Mouse (Mus musculus) midbrain, embryonic 10.5 days (tissue): ENCODE measurements around the gene Acp7. TPM values are rescaled to one million over a fixed set of nuclear protein-coding genes. Genes with fewer than 3 reads are reported as not detected.
A peak's percentile ranks its signal among the peaks of the same experiment; 100 is the strongest.

Experiments used
- DNase-seq: peaks from one replicate; pipeline ENCODE4 v3.0.0-alpha.2; 2017; ENCODE audit warnings: low spot score
- H3K27ac ChIP-seq: fragments of 300-500 bp; sonication (generic); replicated peaks from 2 replicates; pipeline ENCODE4 v1.5.1; 2016; ENCODE audit warnings: mild to moderate bottlenecking
- H3K27me3 ChIP-seq: fragments of 300-500 bp; sonication (generic); 2 replicates; pipeline ENCODE4 v1.6.1; 2016; ENCODE audit warnings: low read depth, mild to moderate bottlenecking; ENCODE audit not compliant: poor library complexity, severe bottlenecking
- H3K36me3 ChIP-seq: fragments of 300-500 bp; sonication (generic); 2 replicates; pipeline ENCODE4 v1.6.1; 2016; ENCODE audit warnings: mild to moderate bottlenecking, moderate library complexity
- H3K4me1 ChIP-seq: fragments of 300-500 bp; sonication (generic); 2 replicates; pipeline ENCODE4 v1.6.1; 2016
- H3K4me3 ChIP-seq: fragments of 300-500 bp; sonication (generic); 2 replicates; pipeline ENCODE4 v1.5.1; 2016; ENCODE audit warnings: mild to moderate bottlenecking, moderate library complexity
- H3K9me3 ChIP-seq: fragments of 300-500 bp; sonication (generic); replicated peaks from 2 replicates; pipeline ENCODE4 v1.6.1; 2016; ENCODE audit warnings: mild to moderate bottlenecking
- WGBS: fragments of 180-500 bp; shearing (Covaris S2); methylation state at CpG from one replicate; pipeline ENCODE4 v1.1.7; 2016; 5-methylcytosine and 5-hydroxymethylcytosine counted together
- polyA plus RNA-seq: library from polyadenylated mRNA; unstranded; fragments of >200 nt; fragmentation: Nextera tagmentation; extraction: Ambion mirVana; gene quantifications from 2 replicates; pipeline ENCODE4 v1.2.1, GENCODE M21; 2016

Acp7 gene
- polyA plus RNA-seq, 1 experiment from 2014 or later: not detected

DNA sequence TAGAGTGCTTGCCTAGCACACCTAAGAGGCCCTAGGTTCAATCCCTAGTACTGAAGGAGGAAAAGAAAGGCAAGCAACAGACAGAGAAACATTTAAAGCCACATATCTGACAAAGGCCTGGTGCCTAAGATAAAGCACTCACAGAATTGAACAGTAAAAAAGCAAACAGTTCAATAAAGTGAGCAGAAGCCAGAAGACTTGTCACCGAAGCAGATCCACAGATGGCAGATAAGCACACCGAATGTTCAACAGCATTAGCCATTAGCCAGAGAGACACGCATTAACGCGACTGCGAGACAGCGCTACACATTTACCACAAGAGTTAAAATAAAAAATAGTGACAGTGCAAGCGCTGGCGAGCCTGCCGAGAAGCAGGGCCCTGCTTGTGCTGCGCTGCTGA, 48.3 kb downstream of the Acp7 start:
- WGBS: 95% methylated on average over 11 of the region's 11 CpGs
- Histone ChIP-seq H3K27me3 (no peaks in the 10 kb centered on the region), H3K4me1 (peaks cover 49% of the 10 kb centered on the region), H3K27ac (no peak overlapping the region), H3K4me3 (no peak overlapping the region), H3K36me3 (peaks cover 18% of the 10 kb centered on the region), H3K9me3 (no peaks in the 10 kb centered on the region)
- no peak for DNase-seq

- Histone ChIP-seq H3K27me3 (no peaks in the 10 kb centered on the region), H3K36me3 (peaks cover 18% of the 10 kb centered on the region), H3K27ac (0 out of 2 replicates have a peak overlapping the region, but pooled peaks have one; percentile 23), H3K4me1 (peaks cover 45% of the 10 kb centered on the region), H3K4me3 (no peak overlapping the region), H3K9me3 (no peaks in the 10 kb centered on the region)
- DNase-seq: no peak
- WGBS: 82% methylated on average over 4 of the region's 4 CpGs
Observed at GRCm38 (mm10) chr7:28581721-28582120, 49.4 kb downstream of the Acp7 start.

GRCm38 (mm10) chr7:28579826-28580225, 51.3 kb downstream of the Acp7 start:
- Histone ChIP-seq H3K4me3 (no peak overlapping the region), H3K4me1 (peaks cover 29% of the 10 kb centered on the region), H3K27me3 (no peaks in the 10 kb centered on the region), H3K36me3 (peaks cover 18% of the 10 kb centered on the region), H3K27ac (no peak overlapping the region), H3K9me3 (no peaks in the 10 kb centered on the region)
- DNase-seq: no peak
- WGBS: 90% methylated on average over 5 of the region's 5 CpGs

DNA sequence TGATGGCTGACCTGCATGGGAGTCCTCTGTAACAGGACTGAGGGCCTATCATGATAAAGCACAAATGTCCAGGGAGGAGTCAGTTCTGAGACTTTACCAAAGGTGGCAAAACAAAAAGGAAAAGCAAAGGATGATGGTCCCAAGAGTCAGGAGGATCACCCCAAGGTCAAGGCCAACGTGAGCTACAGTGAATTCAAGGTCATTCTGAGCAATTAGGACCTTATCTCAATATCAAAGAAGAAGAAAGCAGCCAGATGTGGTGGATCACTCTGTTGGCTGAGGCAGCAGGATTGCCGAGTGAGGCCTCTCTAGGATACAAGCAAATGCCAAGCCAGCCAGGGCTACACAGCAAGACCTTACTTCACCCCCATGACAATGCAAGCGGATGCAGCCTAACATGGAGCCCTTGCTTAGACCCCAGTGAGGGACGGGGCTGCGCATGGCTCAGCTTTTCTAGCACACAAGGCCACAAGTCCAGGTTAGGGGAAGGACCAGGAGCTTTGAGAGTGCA, 52.5 kb downstream of the Acp7 start:
- Histone ChIP-seq H3K27me3 (no peaks in the 10 kb centered on the region), H3K36me3 (peaks cover 18% of the 10 kb centered on the region), H3K27ac (no peak overlapping the region), H3K4me1 (peaks cover 17% of the 10 kb centered on the region; the same call in 1 of the 2 replicates), H3K4me3 (no peak overlapping the region), H3K9me3 (no peaks in the 10 kb centered on the region)
- WGBS: 85% methylated on average over 5 of the region's 5 CpGs
- no peak for DNase-seq

- H3K4me1 ChIP-seq: peaks cover 17% of the 10 kb centered on the region; the same call in 1 of the 2 replicates
Observed at GRCm38 (mm10) chr7:28577826-28578542, 53.1 kb downstream of the Acp7 start.

GRCm38 (mm10) chr7:28576271-28576914, 54.7 kb downstream of the Acp7 start:
- H3K9me3 ChIP-seq: no peaks in the 10 kb centered on the region
- no peaks in the 10 kb centered on the region for H3K27me3 ChIP-seq
- DNase-seq: no peak
- peaks cover 17% of the 10 kb centered on the region; the same call in 1 of the 2 replicates for H3K4me1 ChIP-seq
- H3K36me3 ChIP-seq: peaks cover 10% of the 10 kb centered on the region
- 79% methylated on average over 5 of the region's 5 CpGs for WGBS
- H3K27ac ChIP-seq: no peak overlapping the region
- no peak overlapping the region for H3K4me3 ChIP-seq

More at GRCm38 (mm10) chr7:28577826-28578542, 53.1 kb downstream of the Acp7 start:
- H3K4me3 ChIP-seq: no peak overlapping the region
- peaks cover 13% of the 10 kb centered on the region for H3K36me3 ChIP-seq
- WGBS: 87% methylated on average over 9 of the region's 9 CpGs
- H3K9me3 ChIP-seq: no peaks in the 10 kb centered on the region
- H3K27me3 ChIP-seq: no peaks in the 10 kb centered on the region
- DNase-seq: no peak
- no peak overlapping the region for H3K27ac ChIP-seq

DNA sequence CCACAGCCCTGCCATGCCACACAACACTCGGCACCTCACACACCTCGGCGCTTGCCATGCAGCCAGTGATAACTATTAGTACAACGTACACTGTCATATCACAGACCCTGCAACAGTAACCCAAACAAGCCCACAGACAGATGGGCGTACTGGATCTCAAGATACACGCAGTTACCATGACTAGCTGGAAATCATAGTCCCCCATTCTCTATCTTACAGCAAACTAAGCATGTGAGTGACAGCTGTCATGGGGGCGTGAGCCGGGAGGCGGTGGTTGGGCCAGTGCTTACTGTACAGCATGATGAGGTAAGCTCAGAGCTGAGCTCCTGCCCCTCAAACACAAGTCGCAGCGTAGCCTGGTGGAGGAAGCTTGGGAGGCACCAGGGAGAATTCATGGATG, 55.5 kb downstream of the Acp7 start:
- Histone ChIP-seq H3K4me3 (no peak overlapping the region), H3K27ac (no peak overlapping the region), H3K36me3 (peaks cover 3% of the 10 kb centered on the region), H3K9me3 (no peaks in the 10 kb centered on the region), H3K27me3 (no peaks in the 10 kb centered on the region), H3K4me1 (peaks cover 19% of the 10 kb centered on the region; the same call in 1 of the 2 replicates)
- no peak for DNase-seq
- WGBS: 93% methylated on average over 11 of the region's 11 CpGs

GRCm38 (mm10) chr7:28573236-28573635, 57.9 kb downstream of the Acp7 start:
- no peaks in the 10 kb centered on the region for H3K9me3 ChIP-seq
- H3K27me3 ChIP-seq: no peaks in the 10 kb centered on the region
- peaks cover 10% of the 10 kb centered on the region; the same call in 1 of the 2 replicates for H3K4me1 ChIP-seq
- no peak overlapping the region for H3K27ac ChIP-seq
- 90% methylated on average over 3 of the region's 3 CpGs for WGBS
- no peak for DNase-seq
- no peak overlapping the region for H3K4me3 ChIP-seq
- peaks cover 17% of the 10 kb centered on the region for H3K36me3 ChIP-seq

- H3K4me3 ChIP-seq: no peak overlapping the region
- WGBS: 93% methylated on average over 5 of the region's 5 CpGs
- H3K27me3 ChIP-seq: no peaks in the 10 kb centered on the region
- no peak overlapping the region for H3K27ac ChIP-seq
- peaks cover 8% of the 10 kb centered on the region; the same call in 1 of the 2 replicates for H3K4me1 ChIP-seq
- no peaks in the 10 kb centered on the region for H3K9me3 ChIP-seq
- no peak for DNase-seq
- peaks cover 22% of the 10 kb centered on the region for H3K36me3 ChIP-seq
Observed at GRCm38 (mm10) chr7:28572689-28573088, 58.4 kb downstream of the Acp7 start.

GRCm38 (mm10) chr7:28570982-28571682, 60.0 kb downstream of the Acp7 start:
- Histone ChIP-seq H3K9me3 (no peaks in the 10 kb centered on the region), H3K4me1 (0 out of 2 replicates have a peak, but pooled peaks cover 2% of the 10 kb centered on the region), H3K27ac (no peak overlapping the region), H3K27me3 (no peaks in the 10 kb centered on the region), H3K36me3 (peaks cover 38% of the 10 kb centered on the region), H3K4me3 (no peak overlapping the region)
- WGBS: 63% methylated on average over 5 of the region's 5 CpGs
- DNase-seq: no peak

- Histone ChIP-seq H3K27me3 (no peaks in the 10 kb centered on the region), H3K9me3 (no peaks in the 10 kb centered on the region), H3K4me1 (0 out of 2 replicates have a peak, but pooled peaks cover 2% of the 10 kb centered on the region), H3K36me3 (peaks cover 45% of the 10 kb centered on the region), H3K4me3 (no peak overlapping the region), H3K27ac (0 out of 2 replicates have a peak overlapping the region, but pooled peaks have one; percentile 14)
- WGBS: 76% methylated on average over 12 of the region's 12 CpGs
- DNase-seq: no peak
Observed at GRCm38 (mm10) chr7:28570291-28570981, 60.7 kb downstream of the Acp7 start.

DNA sequence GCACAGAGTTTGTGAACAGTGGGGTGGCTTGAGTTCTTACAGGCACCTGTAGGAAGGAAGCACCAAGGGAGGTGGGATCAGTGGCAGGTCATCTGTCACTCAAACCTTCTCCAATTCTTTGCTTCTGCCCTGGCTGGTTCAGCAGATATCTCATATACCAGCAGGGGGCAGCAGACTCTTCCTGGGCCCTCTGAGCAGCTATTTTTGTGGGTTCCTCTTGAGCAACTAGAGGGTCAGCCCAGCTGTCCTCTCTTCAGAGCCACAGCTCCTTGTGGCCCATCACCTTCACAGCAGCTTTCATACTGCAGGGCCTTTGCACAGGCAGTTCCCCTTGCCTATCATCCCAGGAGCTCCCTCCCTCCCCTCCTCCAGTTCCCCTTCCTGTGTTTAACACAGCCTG, 62.9 kb downstream of the Acp7 start:
- Histone ChIP-seq H3K27ac (no peak overlapping the region), H3K27me3 (no peaks in the 10 kb centered on the region), H3K4me1 (0 out of 2 replicates have a peak, but pooled peaks cover 2% of the 10 kb centered on the region), H3K9me3 (no peaks in the 10 kb centered on the region), H3K4me3 (no peak overlapping the region), H3K36me3 (peaks cover 67% of the 10 kb centered on the region)
- peak; percentile 62 for DNase-seq
